ENCODE assay signal across 8 mouse cellular contexts in the genomic region with DNA sequence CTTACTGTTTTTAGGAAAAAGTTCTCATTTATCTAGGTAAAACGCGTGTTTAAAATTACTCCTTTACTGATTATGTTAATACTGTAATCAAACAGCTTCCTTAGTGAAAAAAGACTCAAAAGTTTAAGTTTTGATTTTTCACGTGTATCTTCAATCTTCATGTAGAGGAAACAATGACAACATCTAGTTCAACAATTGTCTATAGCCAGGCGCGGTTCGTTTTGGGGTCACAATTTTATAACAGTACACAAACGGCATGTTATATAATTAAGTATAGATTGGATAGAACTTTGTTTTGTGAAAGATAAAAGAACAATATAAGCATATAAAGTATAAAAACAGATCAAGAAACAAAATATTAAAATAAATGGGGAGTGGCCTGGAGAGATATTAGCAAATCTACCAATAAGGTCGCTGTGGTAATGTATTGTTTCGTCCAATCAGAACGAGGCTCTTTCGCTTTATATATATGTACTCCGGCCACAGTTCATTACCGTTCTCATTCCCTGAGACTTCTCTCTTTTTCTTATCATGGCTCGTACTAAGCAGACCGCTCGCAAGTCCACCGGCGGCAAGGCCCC. TPM values are rescaled to one million over a fixed set of nuclear protein-coding genes. Genes with fewer than 3 reads are reported as not detected.
A peak's percentile ranks its signal among the peaks of the same experiment; 100 is the strongest.
DNase-seq lines count a peak whose midpoint lies in the region; ATAC-seq lines count a peak whose summit lies in the region.

TSS of gene Hist1h3d (plus strand) at position 493 of the 581 bp plus-strand sequence.

- H3K27ac ChIP-seq in embryonic facial prominence, embryonic 12.5 days = peak within 1 kb of the TSS; percentile 90
- peak within 1 kb of the TSS; percentile 79 for H3K27ac ChIP-seq in heart, embryonic 15.5 days

- H3K4me2 ChIP-seq in embryonic facial prominence, embryonic 12.5 days (replicated peaks) = peak within 1 kb of the TSS; percentile 75
- H3K4me2 ChIP-seq in heart, embryonic 15.5 days = peak within 1 kb of the TSS; percentile 73

- H3K4me3 ChIP-seq in embryonic facial prominence, embryonic 12.5 days = peak within 1 kb of the TSS; percentile 51
- H3K4me3 ChIP-seq in heart, embryonic 15.5 days = peak within 1 kb of the TSS; percentile 47

- H3K9ac ChIP-seq in embryonic facial prominence, embryonic 12.5 days = peak within 1 kb of the TSS; percentile 60
- H3K9ac ChIP-seq in heart, embryonic 15.5 days = peak within 1 kb of the TSS; percentile 61

- no peaks in the 10 kb centered on the region for H3K27me3 ChIP-seq in embryonic facial prominence, embryonic 12.5 days
- H3K27me3 ChIP-seq in heart, embryonic 15.5 days = no peaks in the 10 kb centered on the region

- ATAC-seq in embryonic facial prominence, embryonic 12.5 days (ENCODE audit: insufficient number of reproducible peaks, insufficient read depth, low FRiP score, low TSS enrichment) = peak; percentile 58; the same call in 1 of the 2 replicates
- ATAC-seq in heart, embryonic 15.5 days (replicated peaks; ENCODE audit: insufficient number of reproducible peaks, insufficient read depth, low FRiP score, low read depth) = peak; percentile 53; the same call in 1 of the 2 replicates

- no peaks in the 10 kb centered on the region for H3K9me3 ChIP-seq in embryonic facial prominence, embryonic 12.5 days
- H3K9me3 ChIP-seq in heart, embryonic 15.5 days (replicated peaks) = no peaks in the 10 kb centered on the region

- WGBS in embryonic facial prominence, embryonic 12.5 days = under 1% methylated on average over 18 of the region's 18 CpGs
- 1% methylated on average over 18 of the region's 18 CpGs for WGBS in heart, embryonic 15.5 days

- H3K4me1 ChIP-seq in embryonic facial prominence, embryonic 12.5 days = peaks cover 15% of the 10 kb centered on the region; the same call in 1 of the 2 replicates
- H3K4me1 ChIP-seq in heart, embryonic 15.5 days (replicated peaks) = peaks cover 33% of the 10 kb centered on the region

- H3K36me3 ChIP-seq in embryonic facial prominence, embryonic 12.5 days = no peaks in the 10 kb centered on the region
- H3K36me3 ChIP-seq in heart, embryonic 15.5 days = no peaks in the 10 kb centered on the region

- DNase-seq in 416B (ENCODE audit: low read depth) (peak; percentile 99), ES-CJ7 (ENCODE audit: low read depth, low spot score) (peak; percentile 91)
- DNase-seq in layer of hippocampus, postnatal 36 days = peak; percentile 48 to 58
- DNase-seq in lung, postnatal 36 days = peak; percentile 78
- peak; percentile 60 for DNase-seq in right cerebral cortex, postnatal 25 days
- no peak for DNase-seq in cerebellum, adult 11 months

RNA-seq across cellular contexts. Expression of gene Hist1h3d, which starts in this region (rescaled TPM):
- polyA plus RNA-seq in embryonic facial prominence, embryonic 12.5 days (2016; fragmentation: Nextera tagmentation; extraction: Ambion mirVana) = 5.5 and 7.0 TPM in 2 replicates
- 2.0 and 2.2 TPM in 2 replicates for polyA plus RNA-seq in heart, embryonic 15.5 days (2015; fragmentation: Nextera tagmentation; extraction: Ambion mirVana)
- 10 to 100 TPM; 12.8 to 15.5 TPM for total RNA-seq in layer of hippocampus, postnatal 36 days (2021)
